Mouse (Mus musculus) embryo, embryonic 11 days (tissue): ENCODE data around the gene Prkcq.

ENCODE experiments used
- DNase-seq: peaks from one replicate; pipeline ENCODE4 v3.0.0-alpha.2; 2015

The Prkcq gene

DNA sequence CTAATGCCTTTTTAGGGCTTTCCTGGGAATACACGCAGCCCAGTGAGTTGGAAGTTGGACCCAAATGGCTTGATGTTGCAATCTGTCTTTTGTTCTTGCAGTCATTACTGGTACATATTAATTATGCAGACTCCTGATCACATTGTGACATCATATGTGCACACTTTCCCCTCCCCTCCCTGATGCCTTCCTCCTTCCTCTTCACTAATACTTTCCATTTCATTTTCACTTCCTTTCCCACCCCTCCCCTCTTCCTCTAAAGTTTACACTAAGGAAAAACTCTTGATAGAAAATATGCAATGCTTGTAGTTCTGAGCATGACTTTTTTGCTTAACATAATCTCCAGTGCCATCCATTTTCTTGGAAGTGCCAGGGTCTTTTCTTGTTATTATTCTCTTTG is 16.4 kb downstream of the Prkcq start:
- no peak for DNase-seq

- DNase-seq: no peak
These were observed 17.4 kb downstream of the Prkcq start for GRCm38 (mm10) chr2:11189150-11189767.

GRCm38 (mm10) chr2:11192281-11193098 is 20.6 kb downstream of the Prkcq start:
- DNase-seq: no peak

DNA sequence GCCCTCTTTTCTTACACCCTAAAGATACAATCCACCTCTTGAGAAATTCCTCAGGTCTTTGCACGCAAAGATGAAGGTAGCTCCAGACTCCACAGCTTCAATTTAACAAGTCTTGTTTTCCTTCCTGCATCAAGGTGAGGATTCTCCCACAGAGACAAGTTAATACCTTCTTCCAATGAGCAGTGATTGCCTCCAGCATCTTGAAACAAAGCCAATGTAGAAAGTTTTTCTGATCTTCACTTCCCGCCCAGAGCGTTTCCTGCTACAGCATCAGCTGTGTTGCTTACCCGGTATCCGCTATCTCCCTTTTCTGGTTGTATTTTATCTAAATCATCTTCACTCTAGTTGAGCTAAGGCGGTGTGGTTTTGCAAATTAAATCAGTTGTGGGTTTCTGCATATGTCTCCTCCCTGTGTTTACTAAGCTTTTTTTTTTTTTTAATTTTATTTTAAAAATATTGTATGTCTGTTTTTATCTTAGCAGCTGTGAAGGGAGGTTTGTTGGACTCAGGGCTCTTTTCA is 21.3 kb downstream of the Prkcq start:
- no peak for DNase-seq

DNA sequence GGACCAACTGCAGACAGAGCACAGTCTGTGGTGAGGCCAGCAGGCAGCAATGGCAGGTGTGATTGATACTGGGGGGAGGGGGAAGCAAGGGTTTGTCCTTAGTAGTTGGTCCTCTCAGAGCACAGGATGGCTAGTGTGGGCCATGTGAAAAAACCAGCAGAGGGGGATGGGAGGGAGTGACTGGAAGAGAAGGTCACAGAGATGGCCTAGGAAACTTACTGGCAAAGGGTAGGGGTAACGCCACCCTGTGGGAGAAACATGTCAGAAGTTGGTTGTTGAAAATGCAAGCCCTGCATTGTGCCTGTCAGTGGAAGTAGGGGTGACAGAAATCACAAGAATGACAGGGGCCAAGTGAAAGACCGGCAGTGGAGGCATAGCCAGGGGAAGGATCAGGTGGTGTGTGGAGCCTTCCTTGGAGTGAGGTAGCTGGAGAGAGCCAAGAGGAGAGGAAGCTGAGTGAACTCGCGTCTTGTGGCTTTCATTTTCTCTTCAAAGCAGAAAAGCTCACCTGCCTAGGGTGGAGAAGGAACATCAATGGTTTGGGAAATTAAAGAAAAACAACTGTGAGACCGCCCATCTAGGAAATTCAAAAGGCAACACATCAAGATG is 22.9 kb downstream of the Prkcq start:
- DNase-seq: no peak

DNA sequence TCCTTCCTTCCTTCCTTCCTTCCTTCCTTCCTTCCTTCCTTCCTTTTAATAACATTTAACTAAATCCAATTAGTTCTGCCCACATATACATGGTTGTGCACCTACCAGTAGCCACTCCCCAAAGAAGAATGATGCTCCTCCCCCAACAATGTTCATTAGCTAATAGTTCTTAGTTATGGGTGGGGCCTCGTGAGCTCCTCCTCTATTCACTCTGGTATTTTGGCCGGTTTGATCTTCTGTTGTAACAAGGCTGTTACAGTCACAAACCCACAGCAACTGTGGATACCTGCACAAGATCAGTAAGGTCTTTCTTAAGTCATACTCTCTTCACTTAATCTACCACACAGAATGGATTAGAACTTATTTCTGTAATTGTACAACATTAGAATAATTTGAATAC is 24.2 kb downstream of the Prkcq start:
- no peak for DNase-seq

- DNase-seq: no peak
These were observed 25.1 kb downstream of the Prkcq start for GRCm38 (mm10) chr2:11196952-11197559.

GRCm38 (mm10) chr2:11199624-11200023 is 27.7 kb downstream of the Prkcq start:
- DNase-seq: no peak

DNA sequence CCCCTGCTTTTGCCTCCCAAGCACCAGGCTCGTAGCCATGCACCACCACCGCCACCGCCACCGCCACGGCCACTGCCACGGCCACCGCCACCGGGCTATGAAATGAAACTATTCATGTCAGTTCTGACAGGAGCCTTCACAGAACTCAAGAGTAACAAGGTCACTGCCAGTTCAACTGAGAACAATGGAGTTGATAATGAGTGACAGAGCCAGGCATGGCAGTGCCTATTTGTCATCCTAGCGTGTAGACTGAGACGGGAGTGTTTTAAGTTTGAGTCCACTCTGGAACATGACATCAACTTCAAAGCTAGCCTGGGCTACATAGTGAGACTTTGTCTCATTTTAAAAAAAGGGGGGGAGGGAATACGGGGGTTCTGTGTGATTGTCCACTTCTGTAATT is 30.9 kb downstream of the Prkcq start:
- DNase-seq: no peak

DNA sequence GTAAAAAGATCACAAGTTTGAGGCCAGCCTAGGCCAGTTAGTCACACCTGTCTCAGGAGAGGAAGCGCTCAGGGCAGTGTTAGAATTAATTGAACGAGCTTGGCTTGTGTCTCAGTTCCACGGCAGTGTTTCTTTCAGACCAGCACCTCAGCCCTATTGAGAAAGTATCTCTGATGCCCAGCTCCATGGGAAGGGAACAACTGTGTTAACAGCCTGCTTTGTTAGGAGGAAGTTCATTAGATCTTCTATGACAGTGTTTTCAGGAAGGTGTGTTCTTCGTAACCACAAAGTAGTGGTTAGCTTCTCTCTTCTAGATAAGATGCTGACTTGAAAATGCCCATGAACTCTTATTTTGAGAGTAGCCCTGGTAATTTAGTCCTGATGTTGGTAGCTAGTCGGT is 31.4 kb downstream of the Prkcq start:
- DNase-seq: no peak

GRCm38 (mm10) chr2:11204232-11204631 is 32.3 kb downstream of the Prkcq start:
- no peak for DNase-seq

DNA sequence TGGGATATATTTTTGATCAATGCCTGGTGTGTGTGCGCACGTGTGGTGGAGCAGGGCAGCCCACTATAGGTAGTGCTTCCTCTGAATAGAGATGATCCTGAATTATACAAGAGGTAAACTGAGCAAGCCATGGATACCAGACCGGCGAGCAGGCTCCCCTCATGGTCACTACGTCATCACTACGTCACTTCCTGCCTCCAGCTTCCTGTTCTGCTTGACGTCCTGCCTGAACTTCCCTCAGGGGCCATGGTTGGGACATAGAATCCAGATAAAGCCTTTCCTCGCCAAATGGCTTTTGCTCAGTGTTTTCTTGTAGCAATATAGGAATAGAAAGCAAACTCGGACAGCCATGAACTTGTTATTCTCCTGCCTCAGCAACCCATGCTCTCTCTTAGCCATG is 33.1 kb downstream of the Prkcq start:
- DNase-seq: no peak

GRCm38 (mm10) chr2:11205720-11206119 is 33.8 kb downstream of the Prkcq start:
- no peak for DNase-seq

DNA sequence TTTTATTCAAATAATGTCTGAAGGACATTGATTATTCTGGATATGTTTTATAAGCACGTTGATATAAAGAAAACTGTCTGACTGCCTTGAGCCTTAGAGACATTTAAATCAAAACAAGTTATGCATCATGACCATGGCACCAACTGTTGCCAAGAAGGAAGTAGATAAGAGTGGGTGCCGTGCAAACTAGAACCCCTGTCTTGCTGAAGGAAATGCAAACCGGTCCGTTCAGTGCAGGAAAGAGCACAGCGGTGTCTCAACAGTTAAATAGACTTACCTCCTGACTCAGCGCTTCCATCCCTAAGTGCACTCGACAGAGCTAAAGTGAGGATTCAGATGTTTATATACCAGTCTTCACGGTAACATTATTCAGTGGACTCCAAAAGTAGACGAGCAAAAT is 36.4 kb downstream of the Prkcq start:
- no peak for DNase-seq

- DNase-seq: no peak
These were observed 37.4 kb downstream of the Prkcq start for GRCm38 (mm10) chr2:11209335-11209734.

- DNase-seq: no peak
These were observed 38.5 kb downstream of the Prkcq start for GRCm38 (mm10) chr2:11210241-11210916.

GRCm38 (mm10) chr2:11211961-11212562 is 40.2 kb downstream of the Prkcq start:
- no peak for DNase-seq

- no peak for DNase-seq
These were observed 44.5 kb downstream of the Prkcq start for GRCm38 (mm10) chr2:11216421-11216820.

DNA sequence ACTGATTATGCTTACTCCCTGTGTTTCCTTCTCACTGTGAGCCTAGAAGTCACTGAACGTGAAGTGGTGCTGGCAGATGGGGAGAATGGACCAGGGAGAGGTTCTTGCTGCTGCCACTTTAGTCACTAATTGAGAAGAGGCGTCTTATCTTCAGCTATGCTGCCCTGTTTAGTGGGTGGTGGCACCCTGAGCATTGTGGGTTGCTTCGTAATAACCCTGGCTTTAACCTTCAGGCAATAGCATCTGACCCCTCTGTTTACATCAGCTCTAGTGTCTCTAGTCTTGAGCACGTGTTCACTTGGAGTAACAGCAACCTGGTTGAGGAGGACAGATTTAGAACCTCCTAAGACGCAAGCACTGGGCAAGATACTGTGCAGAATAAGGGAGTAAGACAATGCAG is 44.9 kb downstream of the Prkcq start:
- no peak for DNase-seq

DNA sequence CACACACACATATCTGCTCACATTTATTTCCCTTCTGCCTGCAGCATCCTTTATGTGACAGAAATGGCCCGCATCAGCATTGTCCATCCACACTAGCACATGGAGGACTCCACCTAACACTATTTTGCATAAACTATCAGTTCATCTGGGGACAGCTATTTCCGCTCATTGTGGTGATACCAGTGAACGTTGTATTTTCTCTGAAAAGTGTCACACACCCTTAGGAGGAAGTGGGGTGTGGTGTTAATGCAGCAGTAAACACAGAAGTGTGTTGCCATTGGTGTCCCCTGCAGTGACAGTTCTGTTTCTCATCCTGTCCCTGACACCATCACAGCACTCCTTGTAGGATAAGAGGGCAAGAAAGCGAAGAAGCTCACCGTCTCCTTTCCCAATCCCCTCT is 46.2 kb downstream of the Prkcq start:
- DNase-seq: no peak

GRCm38 (mm10) chr2:11219262-11219661 is 47.4 kb downstream of the Prkcq start:
- no peak for DNase-seq

- DNase-seq: no peak
These were observed 53.0 kb downstream of the Prkcq start for GRCm38 (mm10) chr2:11224808-11225484.
